Mouse (Mus musculus) heart, embryonic 16.5 days (tissue): ENCODE measurements around the gene Adamtsl3. TPM values are rescaled to one million over a fixed set of nuclear protein-coding genes. Genes with fewer than 3 reads are reported as not detected.

ENCODE experiments used
- ATAC-seq: fragments of 200-750 bp; cut with Nextera tagmentation; replicated peaks from 2 replicates; pipeline ENCODE4 v1.8.0; 2017; ENCODE audit warnings: moderate number of reproducible peaks; ENCODE audit not compliant: insufficient read depth, low FRiP score; ENCODE audit errors: extremely low read depth
- H3K27ac ChIP-seq: fragments of 300-500 bp; sonication (generic); 2 replicates; pipeline ENCODE4 v1.5.1; 2014; ENCODE audit warnings: mild to moderate bottlenecking, low read length, control low read depth, moderate library complexity
- H3K27me3 ChIP-seq: fragments of 300-500 bp; sonication (generic); 2 replicates; pipeline ENCODE4 v1.6.1; 2014; ENCODE audit warnings: low read length, mixed read lengths; ENCODE audit not compliant: control insufficient read depth, insufficient read depth
- H3K36me3 ChIP-seq: fragments of 300-500 bp; sonication (generic); 2 replicates; pipeline ENCODE4 v1.6.1; 2014; ENCODE audit not compliant: control insufficient read depth, insufficient read depth
- H3K4me1 ChIP-seq: fragments of 300-500 bp; sonication (generic); 2 replicates; pipeline ENCODE4 v1.6.1; 2014; ENCODE audit warnings: low read length, mixed read lengths; ENCODE audit not compliant: control insufficient read depth, insufficient read depth
- H3K4me2 ChIP-seq: fragments of 300-500 bp; sonication (generic); 2 replicates; pipeline ENCODE4 v1.6.1; 2014; ENCODE audit warnings: low read depth, mild to moderate bottlenecking, control low read depth, low read length
- H3K4me3 ChIP-seq: fragments of 300-500 bp; sonication (generic); 2 replicates; pipeline ENCODE4 v1.5.1; 2014; ENCODE audit warnings: mild to moderate bottlenecking, control low read depth, low read length
- H3K9ac ChIP-seq: fragments of 300-500 bp; sonication (generic); 2 replicates; pipeline ENCODE4 v1.6.1; 2014; ENCODE audit warnings: low read length, control low read depth
- H3K9me3 ChIP-seq: fragments of 300-500 bp; sonication (generic); replicated peaks from 2 replicates; pipeline ENCODE4 v1.6.1; 2016; ENCODE audit warnings: low read length; ENCODE audit not compliant: control insufficient read depth
- WGBS: fragments of 180-500 bp; shearing (Covaris S2); extraction: QIAGEN DNeasy Blood & Tissue Kit; methylation state at CpG from one replicate; pipeline ENCODE4 v1.1.7; 2014; 5-methylcytosine and 5-hydroxymethylcytosine counted together
- polyA plus RNA-seq: library from polyadenylated mRNA; unstranded; fragments of >200 nt; fragmentation: Nextera tagmentation; extraction: Ambion mirVana; gene quantifications from 2 replicates; pipeline ENCODE4 v1.2.1, GENCODE M21; 2015

Adamtsl3 gene
- polyA plus RNA-seq, 1 experiment from 2014 or later = 1.6 TPM

- Histone ChIP-seq H3K36me3 (no peaks in the 10 kb centered on the region), H3K4me3 (no peak overlapping the region), H3K4me1 (peaks cover 41% of the 10 kb centered on the region), H3K4me2 (peak overlapping the region; percentile 16; the same call in 1 of the 2 replicates), H3K27me3 (no peaks in the 10 kb centered on the region), H3K9me3 (no peaks in the 10 kb centered on the region), H3K27ac (peak overlapping the region; percentile 94), H3K9ac (no peak overlapping the region; the same call in 1 of the 2 replicates)
- WGBS = 15% methylated on average over 3 of the region's 3 CpGs
- ATAC-seq = peak; percentile 92
Measured at GRCm38 (mm10) chr7:82422561-82422960, 87.1 kb downstream of the Adamtsl3 start.

- H3K27ac ChIP-seq = peak overlapping the region; percentile 94
- no peak overlapping the region for H3K4me3 ChIP-seq
- H3K27me3 ChIP-seq = no peaks in the 10 kb centered on the region
- H3K9ac ChIP-seq = no peak overlapping the region
- 66% methylated on average over 2 of the region's 2 CpGs for WGBS
- ATAC-seq = no peak
- no peaks in the 10 kb centered on the region for H3K9me3 ChIP-seq
- H3K4me1 ChIP-seq = peaks cover 41% of the 10 kb centered on the region
- H3K36me3 ChIP-seq = no peaks in the 10 kb centered on the region
- no peak overlapping the region for H3K4me2 ChIP-seq
Measured at GRCm38 (mm10) chr7:82423602-82424001, 88.1 kb downstream of the Adamtsl3 start.

- Histone ChIP-seq H3K9me3 (no peaks in the 10 kb centered on the region), H3K27me3 (no peaks in the 10 kb centered on the region), H3K27ac (peak overlapping the region; percentile 17; the same call in 1 of the 2 replicates), H3K9ac (no peak overlapping the region), H3K4me1 (peaks cover 41% of the 10 kb centered on the region), H3K36me3 (no peaks in the 10 kb centered on the region), H3K4me2 (no peak overlapping the region), H3K4me3 (no peak overlapping the region)
- no peak for ATAC-seq
- WGBS = 92% methylated on average over 1 of the region's 1 CpGs
Measured at GRCm38 (mm10) chr7:82424281-82424680, 88.8 kb downstream of the Adamtsl3 start.

GRCm38 (mm10) chr7:82425374-82425773 lies 89.9 kb downstream of the Adamtsl3 start:
- peak overlapping the region; percentile 43; the same call in 1 of the 2 replicates for H3K9ac ChIP-seq
- no peak for ATAC-seq
- peak overlapping the region; percentile 69 for H3K27ac ChIP-seq
- peak overlapping the region; percentile 59 for H3K4me2 ChIP-seq
- H3K27me3 ChIP-seq = no peaks in the 10 kb centered on the region
- peaks cover 41% of the 10 kb centered on the region for H3K4me1 ChIP-seq
- peak overlapping the region; percentile 32 for H3K4me3 ChIP-seq
- H3K9me3 ChIP-seq = no peaks in the 10 kb centered on the region
- H3K36me3 ChIP-seq = no peaks in the 10 kb centered on the region
- WGBS = 26% methylated on average over 11 of the region's 11 CpGs

GRCm38 (mm10) chr7:82429447-82429846 lies 94.0 kb downstream of the Adamtsl3 start:
- Histone ChIP-seq H3K36me3 (no peaks in the 10 kb centered on the region), H3K4me1 (peaks cover 14% of the 10 kb centered on the region), H3K9me3 (no peaks in the 10 kb centered on the region), H3K9ac (no peak overlapping the region), H3K27ac (no peak overlapping the region), H3K4me2 (no peak overlapping the region), H3K27me3 (no peaks in the 10 kb centered on the region), H3K4me3 (no peak overlapping the region)
- 50% methylated on average over 4 of the region's 4 CpGs for WGBS
- ATAC-seq = no peak

GRCm38 (mm10) chr7:82431572-82431971 lies 96.1 kb downstream of the Adamtsl3 start:
- H3K9ac ChIP-seq = no peak overlapping the region
- no peaks in the 10 kb centered on the region for H3K9me3 ChIP-seq
- H3K4me1 ChIP-seq = no peaks in the 10 kb centered on the region
- no peaks in the 10 kb centered on the region for H3K36me3 ChIP-seq
- H3K4me2 ChIP-seq = no peak overlapping the region
- ATAC-seq = peak; percentile 72
- no peaks in the 10 kb centered on the region for H3K27me3 ChIP-seq
- whole genome bisulfite sequencing = 34% methylated on average over 2 of the region's 2 CpGs
- H3K27ac ChIP-seq = no peak overlapping the region
- no peak overlapping the region for H3K4me3 ChIP-seq

- WGBS = 75% methylated on average over 2 of the region's 2 CpGs
- Histone ChIP-seq H3K4me2 (no peak overlapping the region), H3K4me3 (no peak overlapping the region), H3K27me3 (no peaks in the 10 kb centered on the region), H3K9ac (no peak overlapping the region), H3K36me3 (no peaks in the 10 kb centered on the region), H3K9me3 (no peaks in the 10 kb centered on the region), H3K4me1 (no peaks in the 10 kb centered on the region), H3K27ac (no peak overlapping the region)
- ATAC-seq = no peak
Measured at GRCm38 (mm10) chr7:82433226-82433625, 97.7 kb downstream of the Adamtsl3 start.

GRCm38 (mm10) chr7:82458376-82458775 lies 122.9 kb downstream of the Adamtsl3 start:
- 24% methylated on average over 2 of the region's 2 CpGs for WGBS
- ATAC-seq = no peak; the same call in 1 of the 2 replicates
- H3K4me3 ChIP-seq = no peak overlapping the region

GRCm38 (mm10) chr7:82462921-82463523 lies 127.5 kb downstream of the Adamtsl3 start:
- 76% methylated on average over 10 of the region's 10 CpGs for WGBS
- Histone ChIP-seq H3K4me1 (peaks cover 5% of the 10 kb centered on the region; the same call in 1 of the 2 replicates), H3K9me3 (no peaks in the 10 kb centered on the region), H3K27me3 (no peaks in the 10 kb centered on the region), H3K4me2 (no peak overlapping the region), H3K27ac (no peak overlapping the region), H3K36me3 (no peaks in the 10 kb centered on the region), H3K4me3 (no peak overlapping the region), H3K9ac (no peak overlapping the region)
- ATAC-seq = no peak

More at GRCm38 (mm10) chr7:82458376-82458775, 122.9 kb downstream of the Adamtsl3 start:
- Histone ChIP-seq H3K4me2 (no peak overlapping the region), H3K9me3 (no peaks in the 10 kb centered on the region), H3K36me3 (no peaks in the 10 kb centered on the region), H3K27me3 (no peaks in the 10 kb centered on the region), H3K4me1 (peaks cover 8% of the 10 kb centered on the region; the same call in 1 of the 2 replicates), H3K9ac (no peak overlapping the region), H3K27ac (no peak overlapping the region)
